In genomic region chr1:136156304-136156703, GRCm38 (mm10) we compare ENCODE assay signal across 33 mouse cellular contexts. TPM values are rescaled to one million over a fixed set of nuclear protein-coding genes. Genes with fewer than 3 reads are reported as not detected.
DNase-seq lines count a peak whose midpoint lies in the region; ATAC-seq and TF ChIP-seq lines count a peak whose summit lies in the region.
"Had no signal": no experiment of that assay in that cellular context is flagged by ENCODE, and none has a peak within 500 bp of the region (broad histone marks: within the 10 kb centered on the region; RNA-seq: fewer than 3 reads in every experiment).

No protein-coding gene starts in this region.

- H3K4me1 ChIP-seq in hindbrain, postnatal 0 days (ENCODE audit: insufficient read depth, low read length): no peaks in the 10 kb centered on the region
- no peaks in the 10 kb centered on the region for H3K4me1 ChIP-seq in hindbrain, embryonic 13.5 days (replicated peaks)
- H3K4me1 ChIP-seq in E14TG2a.4 (replicated peaks; ENCODE audit: low read depth, low read length): peaks cover 32% of the 10 kb centered on the region
- H3K4me1 ChIP-seq in stomach, postnatal 0 days (replicated peaks; ENCODE audit: control insufficient read depth, insufficient read depth): no peaks in the 10 kb centered on the region
- no peaks in the 10 kb centered on the region for H3K4me1 ChIP-seq in kidney, embryonic 14.5 days (ENCODE audit: control insufficient read depth, insufficient read depth, low read length)
- H3K4me1 ChIP-seq: embryonic facial prominence, embryonic 12.5 days; forebrain, embryonic 12.5 days; forebrain, embryonic 15.5 days had no signal

- DNase-seq in hindbrain, postnatal 0 days (ENCODE audit: low spot score): no peak
- DNase-seq in left cerebral cortex, adult 2 months (ENCODE audit: extremely low spot score in 1 of 2, low spot score in 2 of 2): no peak
- no peak for DNase-seq in left cerebral cortex, adult 11 months (ENCODE audit: low spot score)
- DNase-seq in stomach, postnatal 0 days (ENCODE audit: low spot score): no peak
- DNase-seq: adrenal gland, adult 2 months; adrenal gland, postnatal 14 days; B cell, adult 2 months; cerebellum, adult 11 months; cerebellum, adult 2 months; cerebellum, adult 9-11 months; cerebellum, postnatal 25 days; gastrocnemius, postnatal 10 days; gastrocnemius, postnatal 36 days; heart, adult 2 months had no signal

- intact Hi-C loops in left cerebral cortex, adult 2 months (cut with DNase I): no loop called here

- H3K27me3 ChIP-seq in hindbrain, postnatal 0 days (ENCODE audit: insufficient read depth, low read length): no peaks in the 10 kb centered on the region
- no peaks in the 10 kb centered on the region for H3K27me3 ChIP-seq in hindbrain, embryonic 13.5 days
- H3K27me3 ChIP-seq in E14TG2a.4 (ENCODE audit: insufficient read depth, low read length): peaks cover 42% of the 10 kb centered on the region
- H3K27me3 ChIP-seq in stomach, postnatal 0 days (ENCODE audit: control insufficient read depth, insufficient read depth, low read length): no peaks in the 10 kb centered on the region
- H3K27me3 ChIP-seq in kidney, embryonic 14.5 days (ENCODE audit: control insufficient read depth, insufficient read depth, low read length): no peaks in the 10 kb centered on the region
- H3K27me3 ChIP-seq: CH12.LX; embryonic facial prominence, embryonic 12.5 days; embryonic facial prominence, embryonic 15.5 days; forebrain, embryonic 12.5 days; forebrain, embryonic 15.5 days; heart, embryonic 13.5 days had no signal

- no peak overlapping the region for H3K27ac ChIP-seq in hindbrain, postnatal 0 days
- H3K27ac ChIP-seq in hindbrain, embryonic 13.5 days: no peak overlapping the region
- H3K27ac ChIP-seq in left cerebral cortex, adult 2 months: no peak overlapping the region
- H3K27ac ChIP-seq in stomach, postnatal 0 days (replicated peaks): no peak overlapping the region
- H3K27ac ChIP-seq in kidney, embryonic 14.5 days (ENCODE audit: low read depth, low read length): no peak overlapping the region
- H3K27ac ChIP-seq: embryonic facial prominence, embryonic 12.5 days; embryonic facial prominence, embryonic 15.5 days; forebrain, embryonic 12.5 days; forebrain, embryonic 15.5 days; heart, adult 2 months; heart, embryonic 10.5 days; heart, embryonic 13.5 days; hindbrain, embryonic 10.5 days; hindbrain, embryonic 14.5 days had no signal

- H3K4me3 ChIP-seq in hindbrain, postnatal 0 days (ENCODE audit: low read length): no peak overlapping the region
- no peak overlapping the region for H3K4me3 ChIP-seq in hindbrain, embryonic 13.5 days
- no peak overlapping the region for H3K4me3 ChIP-seq in left cerebral cortex, adult 2 months
- no peak overlapping the region for H3K4me3 ChIP-seq in E14TG2a.4 (replicated peaks; ENCODE audit: low read length)
- no peak overlapping the region for H3K4me3 ChIP-seq in stomach, postnatal 0 days (ENCODE audit: low read depth, low read length)
- H3K4me3 ChIP-seq in kidney, embryonic 14.5 days (ENCODE audit: low read length): no peak overlapping the region
- H3K4me3 ChIP-seq: embryonic facial prominence, embryonic 12.5 days; embryonic facial prominence, embryonic 15.5 days; forebrain, embryonic 12.5 days; forebrain, embryonic 15.5 days; heart, adult 2 months; heart, embryonic 10.5 days; heart, embryonic 13.5 days; hindbrain, embryonic 10.5 days had no signal

- no peaks in the 10 kb centered on the region for H3K9me3 ChIP-seq in hindbrain, postnatal 0 days (ENCODE audit: low read length)
- H3K9me3 ChIP-seq in hindbrain, embryonic 13.5 days: no peaks in the 10 kb centered on the region
- peaks cover 1% of the 10 kb centered on the region; the same call in 1 of the 2 replicates for H3K9me3 ChIP-seq in E14TG2a.4 (ENCODE audit: low read length)
- H3K9me3 ChIP-seq in stomach, postnatal 0 days (ENCODE audit: control insufficient read depth, low read length): no peaks in the 10 kb centered on the region
- no peaks in the 10 kb centered on the region for H3K9me3 ChIP-seq in kidney, embryonic 14.5 days (ENCODE audit: control insufficient read depth, low read length)
- H3K9me3 ChIP-seq: embryonic facial prominence, embryonic 12.5 days; embryonic facial prominence, embryonic 15.5 days; forebrain, embryonic 12.5 days; forebrain, embryonic 15.5 days; heart, embryonic 10.5 days; heart, embryonic 13.5 days; hindbrain, embryonic 10.5 days had no signal

- TF ChIP-seq EP300 in stomach, postnatal 0 days (optimal IDR thresholded peaks at IDR 0.05): no peak

- H3K4me2 ChIP-seq in hindbrain, postnatal 0 days (ENCODE audit: low read depth, low read length): no peak overlapping the region
- no peak overlapping the region for H3K4me2 ChIP-seq in hindbrain, embryonic 13.5 days
- no peak overlapping the region for H3K4me2 ChIP-seq in stomach, postnatal 0 days (replicated peaks; ENCODE audit: low read depth)
- no peak overlapping the region for H3K4me2 ChIP-seq in kidney, embryonic 14.5 days (replicated peaks; ENCODE audit: low read depth, low read length)
- H3K4me2 ChIP-seq: embryonic facial prominence, embryonic 12.5 days; embryonic facial prominence, embryonic 15.5 days; forebrain, embryonic 12.5 days; forebrain, embryonic 15.5 days; heart, embryonic 13.5 days; hindbrain, embryonic 14.5 days had no signal

- 95% methylated on average over 4 of the region's 4 CpGs for WGBS in hindbrain, postnatal 0 days
- WGBS in hindbrain, embryonic 13.5 days: 94% methylated on average over 4 of the region's 4 CpGs
- 97% methylated on average over 4 of the region's 4 CpGs for WGBS in stomach, postnatal 0 days
- 89% methylated on average over 4 of the region's 4 CpGs for WGBS in kidney, embryonic 14.5 days

- no peak overlapping the region for H3K9ac ChIP-seq in hindbrain, postnatal 0 days (replicated peaks; ENCODE audit: low read length)
- H3K9ac ChIP-seq in hindbrain, embryonic 13.5 days: no peak overlapping the region
- H3K9ac ChIP-seq in stomach, postnatal 0 days (ENCODE audit: low read length): no peak overlapping the region
- H3K9ac ChIP-seq in kidney, embryonic 14.5 days (ENCODE audit: low read depth, low read length): no peak overlapping the region
- H3K9ac ChIP-seq: embryonic facial prominence, embryonic 12.5 days; embryonic facial prominence, embryonic 15.5 days; forebrain, embryonic 12.5 days; forebrain, embryonic 15.5 days; heart, embryonic 13.5 days; hindbrain, embryonic 14.5 days had no signal

- H3K36me3 ChIP-seq in hindbrain, postnatal 0 days (ENCODE audit: insufficient read depth, low read length): peaks cover 84% of the 10 kb centered on the region
- H3K36me3 ChIP-seq in hindbrain, embryonic 13.5 days: peaks cover 98% of the 10 kb centered on the region
- peaks cover 4% of the 10 kb centered on the region; the same call in 1 of the 2 replicates for H3K36me3 ChIP-seq in E14TG2a.4 (ENCODE audit: insufficient read depth, low read length)
- no peaks in the 10 kb centered on the region for H3K36me3 ChIP-seq in stomach, postnatal 0 days (ENCODE audit: control insufficient read depth, insufficient read depth, low read length)
- peaks cover 15% of the 10 kb centered on the region; the same call in 1 of the 2 replicates for H3K36me3 ChIP-seq in kidney, embryonic 14.5 days (ENCODE audit: control insufficient read depth, insufficient read depth, low read length)

- peak; percentile 40 for TF ChIP-seq CTCF in hindbrain, postnatal 0 days (IDR thresholded peaks at IDR 0.05; ENCODE audit: low read depth)
- peak; percentile 18; the same call in 1 of the 2 replicates for TF ChIP-seq CTCF in left cerebral cortex, adult 2 months (IDR thresholded peaks at IDR 0.05)
- 0 out of 2 replicates have a peak, but pooled peaks have one; percentile 6 for TF ChIP-seq CTCF in E14TG2a.4 (conservative IDR thresholded peaks at IDR 0.05; ENCODE audit: low read length)
- TF ChIP-seq CTCF in stomach, postnatal 0 days (IDR thresholded peaks at IDR 0.05; ENCODE audit: low read depth): peak; percentile 22; the same call in 1 of the 2 replicates

- no peak for ATAC-seq in hindbrain, postnatal 0 days
- no peak for ATAC-seq in hindbrain, embryonic 13.5 days (ENCODE audit: low FRiP score)
- ATAC-seq in stomach, postnatal 0 days (ENCODE audit: low FRiP score, low TSS enrichment): no peak
- no peak for ATAC-seq in kidney, embryonic 14.5 days (ENCODE audit: low FRiP score, low TSS enrichment)
- ATAC-seq: forebrain, embryonic 15.5 days had no signal

RNA-seq across cellular contexts. Expression of gene Kif21b, which starts 25.1 kb away (rescaled TPM):
- total RNA-seq in hindbrain, postnatal 0 days (2014; rRNA removed): 144 and 155 TPM in 2 replicates
- 22.6 and 26.8 TPM in 2 replicates for polyA plus RNA-seq in hindbrain, postnatal 0 days (2015; fragmentation: Nextera tagmentation; extraction: Ambion mirVana)
- 43.7 and 44.2 TPM in 2 replicates for polyA plus RNA-seq in hindbrain, embryonic 13.5 days (2015; fragmentation: Nextera tagmentation; extraction: Ambion mirVana)
- total RNA-seq in left cerebral cortex, adult 2 months (2021): 10 to 100 TPM; 67.3 to 74.2 TPM
- polyA plus RNA-seq in stomach, postnatal 0 days (2015; fragmentation: Nextera tagmentation; extraction: Ambion mirVana): 0.29 and 0.36 TPM in 2 replicates
- 3.2 and 3.3 TPM in 2 replicates for polyA plus RNA-seq in kidney, embryonic 14.5 days (2014; fragmentation: Nextera tagmentation; extraction: Ambion mirVana)

RNA-seq across cellular contexts. Expression of gene Mroh3, which starts 56.3 kb away (rescaled TPM):
- 0.84 TPM in 1 of 2 replicates, not detected in the other for total RNA-seq in hindbrain, postnatal 0 days (2014; rRNA removed)
- 0.19 and 0.23 TPM in 2 replicates for polyA plus RNA-seq in hindbrain, postnatal 0 days (2015; fragmentation: Nextera tagmentation; extraction: Ambion mirVana)
- not detected in 2 replicates for polyA plus RNA-seq in hindbrain, embryonic 13.5 days (2015; fragmentation: Nextera tagmentation; extraction: Ambion mirVana)
- 1 to 10 TPM; 1.2 to 1.8 TPM for total RNA-seq in left cerebral cortex, adult 2 months (2021)
- 0.34 and 0.78 TPM in 2 replicates for polyA plus RNA-seq in stomach, postnatal 0 days (2015; fragmentation: Nextera tagmentation; extraction: Ambion mirVana)
- polyA plus RNA-seq in kidney, embryonic 14.5 days (2014; fragmentation: Nextera tagmentation; extraction: Ambion mirVana): 0.21 and 0.43 TPM in 2 replicates
- total RNA-seq: adrenal gland, adult 2 months; adrenal gland, postnatal 14 days; adrenal gland, postnatal 4 days; CH12.LX; common myeloid progenitor, adult 5-6 weeks; gastrocnemius, adult 18-20 months; gastrocnemius, postnatal 10 days; gastrocnemius, postnatal 36 days; granulocyte monocyte progenitor cell, adult 5-6 weeks; heart, adult 2 months; heart, postnatal 25 days; MEL had no signal
- polyA plus RNA-seq: adrenal gland, adult 2 months; embryonic facial prominence, embryonic 15.5 days; forebrain, embryonic 15.5 days; heart, adult 2 months; heart, embryonic 13.5 days; heart, embryonic 16.5 days; hindbrain, embryonic 14.5 days had no signal
